Mouse (Mus musculus) bone marrow, adult 2 months (tissue): Measurements from ENCODE around the gene Stard13.

Source experiments
- CTCF ChIP-seq: fragments of 200-500 bp; IDR thresholded peaks from 2 replicates; pipeline ENCODE4 v1.5.1; 2011; ENCODE audit warnings: low read length, control low read depth; ENCODE audit not compliant: control insufficient read depth, insufficient read depth
- POLR2A ChIP-seq: fragments of 200-500 bp; IDR thresholded peaks from 2 replicates; pipeline ENCODE4 v1.6.1; 2011; ENCODE audit warnings: low read depth, mild to moderate bottlenecking, control low read depth, low read length, borderline replicate concordance; ENCODE audit not compliant: control insufficient read depth

GRCm38 (mm10) chr5:151148079-151148478 is 85.6 kb downstream of the Stard13 start:
- TF ChIP-seq CTCF (no peak), POLR2A (no peak)
